Mouse (Mus musculus) kidney, adult 2 months (tissue): ENCODE results near the gene Vgll4.

Experiments
- CTCF ChIP-seq: fragments of 200-500 bp; conservative IDR thresholded peaks from 2 replicates; pipeline ENCODE4 v1.5.1; 2011; ENCODE audit warnings: low read depth, mild to moderate bottlenecking, control low read depth, low read length, moderate library complexity, mixed read lengths; ENCODE audit not compliant: insufficient read depth, insufficient read length
- POLR2A ChIP-seq: fragments of 200-500 bp; IDR thresholded peaks from one replicate; pipeline ENCODE4 v1.6.1; 2011; ENCODE audit warnings: low read depth, low read length, control low read depth

- TF ChIP-seq CTCF (no peak), POLR2A (no peak)
Observed at GRCm38 (mm10) chr6:114847582-114848174, 122.1 kb downstream of the Vgll4 start.
